Mouse (Mus musculus): Measurements from ENCODE around the gene Asphd1. TPM values are rescaled to one million over a fixed set of nuclear protein-coding genes. Genes with fewer than 3 reads are reported as not detected.
"Not testable (repeated sequence)": the region's sequence is repeated elsewhere in the genome, so short reads cannot be mapped to it uniquely, and the experiment has no call there.

Gene Asphd1
- total RNA-seq, 2 experiments from 2014 or later: 35.2 to 38.6 TPM

DNA sequence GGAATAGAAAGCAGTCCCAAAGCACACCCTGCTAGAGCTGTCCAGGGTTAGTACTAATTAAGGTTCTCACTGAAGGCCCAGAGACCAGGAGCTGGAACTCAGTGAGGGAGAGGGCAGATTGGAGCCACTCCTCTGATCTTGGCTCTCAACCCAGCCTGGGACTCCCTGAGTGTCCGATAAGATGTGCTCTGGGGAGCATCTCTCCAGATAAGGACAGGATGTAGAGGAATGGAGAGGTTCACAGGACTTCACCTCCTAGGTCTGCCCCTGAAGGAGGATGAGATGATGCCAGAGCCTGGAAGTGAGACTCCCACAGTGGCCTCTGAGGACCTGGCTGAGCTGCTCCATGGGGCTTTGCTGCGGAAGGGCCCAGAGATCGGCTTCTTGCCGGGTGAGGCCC, 2.4 kb upstream of the Asphd1 start:
- no peak for DNase-seq (ENCODE audit: low spot score in 2 of 2)

DNA sequence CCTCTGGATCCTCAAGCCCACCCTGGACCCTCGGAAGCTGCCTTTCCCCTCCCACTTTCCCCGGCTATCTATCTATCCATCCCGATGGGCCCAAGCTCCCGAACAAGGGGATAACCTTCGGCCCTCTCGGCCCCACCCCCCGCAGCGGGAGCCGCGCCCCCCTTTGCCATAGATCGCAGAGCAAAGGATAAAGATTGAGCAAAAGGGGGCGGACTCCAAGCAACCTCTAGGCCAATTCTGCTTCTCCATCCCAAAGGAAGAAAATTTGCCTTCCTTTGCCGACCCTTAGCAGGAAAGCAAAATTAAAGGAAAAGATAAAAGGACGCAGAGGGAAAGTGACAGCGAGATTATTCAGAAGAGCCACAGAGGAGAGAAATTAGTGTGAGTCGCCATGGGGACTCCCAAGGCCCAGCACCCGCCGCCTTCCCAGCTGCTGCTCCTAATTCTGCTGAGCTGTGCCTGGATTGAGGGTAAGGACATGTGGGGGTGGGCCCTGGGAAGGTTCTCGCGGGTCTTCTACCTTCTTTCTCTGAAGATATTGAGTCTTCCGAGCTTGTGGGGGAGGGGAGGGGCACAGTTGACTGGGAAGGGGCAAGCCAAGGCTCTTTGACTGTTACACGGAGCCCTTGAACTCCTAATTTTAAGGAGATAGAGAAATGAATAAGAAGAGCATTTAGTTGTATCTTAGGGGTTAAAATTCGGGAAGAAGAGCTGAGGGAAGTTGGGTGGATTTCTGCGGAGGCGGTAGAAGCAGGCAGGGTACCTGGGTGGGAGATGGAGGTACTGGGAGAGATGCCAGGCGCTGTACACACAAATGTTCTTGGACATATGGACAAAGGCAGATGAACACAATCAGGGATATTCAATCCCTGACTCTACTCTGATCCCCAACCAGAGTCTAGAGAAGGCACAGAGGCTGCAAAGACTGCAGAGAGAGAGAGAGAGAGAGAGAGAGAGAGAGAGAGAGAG, 1.5 kb upstream of the Asphd1 start:
- DNase-seq (ENCODE audit: low spot score in 2 of 2): no peak

DNA sequence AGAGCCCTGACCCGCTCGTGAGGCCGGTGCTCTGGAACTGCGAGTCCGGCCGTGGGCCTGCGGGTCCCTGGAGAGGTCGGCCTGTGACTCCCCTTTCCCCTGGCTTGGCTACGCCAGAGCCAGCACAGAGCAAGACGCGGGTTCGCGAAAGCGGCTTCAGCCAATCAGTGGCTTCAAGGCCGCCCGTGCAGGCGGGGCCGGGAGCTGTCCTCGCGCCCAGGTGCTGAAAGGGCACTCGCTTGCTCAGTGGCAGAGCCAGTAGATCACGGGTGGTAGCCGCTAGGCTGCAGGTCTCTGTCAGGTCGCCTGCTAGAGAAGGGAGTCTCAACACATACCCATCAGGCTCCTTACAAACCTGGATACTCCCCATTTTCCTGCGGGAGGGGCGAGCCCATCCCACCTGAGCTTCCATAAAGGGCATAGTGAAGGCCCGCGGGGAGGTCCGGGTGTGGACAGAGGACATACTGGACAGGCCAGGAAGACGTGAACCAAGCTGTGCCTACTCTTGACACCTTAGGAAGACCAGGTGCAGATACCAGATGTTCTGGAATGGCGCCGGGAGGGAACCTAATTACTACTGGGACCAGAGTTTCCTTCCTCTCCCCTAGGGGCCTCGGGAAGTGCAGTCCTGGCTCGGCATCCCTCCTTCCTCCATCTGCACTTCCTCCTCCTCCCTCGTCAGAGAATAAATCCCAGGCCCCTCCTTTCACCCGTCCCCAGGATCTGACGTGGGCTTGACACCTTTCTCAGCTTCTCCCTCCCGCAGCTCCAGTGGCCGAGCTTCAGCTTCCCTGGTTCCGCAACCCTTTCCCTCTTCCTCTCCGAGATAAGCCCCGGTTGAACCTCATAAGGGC, 638 bp upstream of the Asphd1 start, which contains the start of gene Sez6l2:
Gene Sez6l2, plus strand, starts transcription at position 771 of the 854 bp plus-strand sequence.
- peak; percentile 80 to 83 for DNase-seq (ENCODE audit: low spot score in 2 of 2)

DNA sequence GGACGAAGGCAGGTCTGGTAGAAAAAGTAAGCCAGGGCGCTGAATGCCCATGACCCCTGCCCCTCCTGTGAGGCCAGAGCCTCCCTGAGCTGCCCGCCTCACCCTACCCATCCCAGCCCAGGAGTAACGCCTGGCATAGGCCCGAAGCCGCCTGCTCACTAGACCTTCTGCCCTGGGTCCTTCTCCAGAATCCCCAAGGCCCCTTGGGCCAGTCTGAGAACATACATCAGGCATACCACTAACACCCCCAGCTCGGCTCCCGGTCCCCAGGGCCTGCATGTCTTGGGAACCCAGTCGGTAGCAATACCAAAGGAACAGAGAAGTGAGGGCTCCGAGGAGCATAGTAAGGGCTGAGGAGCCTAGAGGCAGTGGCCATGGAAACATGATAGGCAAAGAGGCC, 756 bp downstream of the Asphd1 start:
- no peak for DNase-seq (ENCODE audit: low spot score in 2 of 2)

GRCm38 (mm10) chr7:126946530-126946929, 2.9 kb downstream of the Asphd1 start:
- DNase-seq (ENCODE audit: low spot score in 2 of 2): no peak

- no peak for DNase-seq (ENCODE audit: low spot score in 2 of 2)
Measured at GRCm38 (mm10) chr7:126941801-126942200, 7.6 kb downstream of the Asphd1 start.

GRCm38 (mm10) chr7:126941171-126941570, 8.2 kb downstream of the Asphd1 start:
- DNase-seq (ENCODE audit: low spot score in 2 of 2): no peak

- DNase-seq (ENCODE audit: low spot score in 2 of 2): no peak
Measured at GRCm38 (mm10) chr7:126932652-126933051, 16.7 kb downstream of the Asphd1 start.

GRCm38 (mm10) chr7:126929046-126929445, 20.3 kb downstream of the Asphd1 start:
- DNase-seq (ENCODE audit: low spot score in 2 of 2): no peak

DNA sequence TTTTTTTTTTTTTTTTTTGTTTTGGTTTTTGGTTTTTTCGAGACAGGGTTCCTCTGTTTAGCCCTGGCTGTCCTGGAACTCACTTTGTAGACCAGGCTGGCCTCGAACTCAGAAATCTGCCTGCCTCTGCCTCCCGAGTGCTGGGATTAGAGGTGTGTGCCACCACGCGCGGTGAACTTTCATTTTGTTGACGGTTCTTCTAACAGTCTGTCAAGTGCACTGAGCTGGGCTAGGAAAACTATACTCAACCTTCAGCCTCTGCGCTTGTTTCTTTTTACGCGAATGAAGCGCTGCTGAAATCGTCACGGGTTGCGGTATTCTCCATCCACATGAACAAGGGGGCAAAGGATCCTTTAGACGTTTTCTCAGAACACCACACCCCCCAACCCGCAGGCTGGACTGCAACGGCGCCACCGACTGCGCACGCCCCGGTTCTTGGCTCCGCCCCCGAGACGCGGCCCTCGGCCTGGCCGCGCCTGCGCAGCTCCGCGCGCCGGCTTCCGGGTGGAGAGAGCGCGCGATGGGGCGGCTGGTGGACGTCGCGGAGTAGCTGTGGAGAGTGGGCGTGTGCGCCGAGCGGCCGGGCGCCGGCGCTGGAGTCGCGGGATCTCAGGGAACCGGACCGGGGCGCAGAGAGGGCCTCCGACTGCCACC, 20.9 kb downstream of the Asphd1 start, which contains the start of gene Kctd13:
Gene Kctd13, plus strand, starts transcription at position 496 of the 654 bp plus-strand sequence.
- DNase-seq (ENCODE audit: low spot score in 2 of 2): peak; percentile 88 to 91

- no peak for DNase-seq (ENCODE audit: low spot score in 2 of 2)
Measured at GRCm38 (mm10) chr7:126926299-126926698, 23.1 kb downstream of the Asphd1 start.

GRCm38 (mm10) chr7:126923999-126924398, 25.4 kb downstream of the Asphd1 start:
- DNase-seq (ENCODE audit: low spot score in 2 of 2): no peak

GRCm38 (mm10) chr7:126922624-126923060, 26.7 kb downstream of the Asphd1 start, which contains the start of gene Tmem219:
Gene Tmem219, minus strand, starts transcription at chr7:126922917.
- DNase-seq (ENCODE audit: low spot score in 2 of 2): peak in 1 of 2 experiments; percentile 27

DNA sequence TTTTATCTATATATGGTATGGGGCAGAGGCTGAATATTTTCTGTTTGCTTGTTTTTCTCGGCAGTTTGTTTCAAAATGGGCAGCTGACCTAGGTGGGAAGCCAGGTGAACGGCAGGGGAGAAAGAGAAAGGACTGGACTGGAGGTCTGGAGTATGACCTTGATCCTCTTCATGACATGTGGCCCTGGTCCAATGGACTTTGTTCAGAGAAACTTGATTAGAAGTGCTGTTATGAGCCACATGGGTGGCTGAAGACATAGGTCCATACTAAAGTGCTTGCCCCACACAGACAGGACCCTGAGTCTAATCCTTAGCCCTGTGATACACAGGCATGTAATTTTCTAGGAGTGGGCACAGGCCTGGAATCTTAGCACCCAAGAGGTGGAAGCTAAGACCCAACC, 27.8 kb downstream of the Asphd1 start:
- DNase-seq (ENCODE audit: low spot score in 2 of 2): no peak

DNA sequence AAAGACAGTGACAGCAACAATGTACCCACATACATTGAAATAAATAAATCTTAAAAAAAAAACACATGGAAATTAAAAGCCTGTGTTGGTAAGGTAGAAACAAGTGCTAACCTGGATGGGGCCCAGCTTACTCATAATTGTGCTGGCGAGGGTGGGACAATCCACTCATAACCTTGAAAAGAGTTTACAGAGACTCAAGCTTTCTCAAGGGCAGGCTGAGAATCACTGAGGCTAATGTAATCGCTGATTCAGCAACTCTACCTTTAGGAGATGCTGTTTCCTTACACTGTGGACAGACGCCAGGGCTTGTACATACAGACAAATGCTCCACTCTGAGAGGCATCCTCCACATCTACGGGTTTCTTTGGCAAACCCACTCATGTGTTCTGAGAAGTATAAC, 29.4 kb downstream of the Asphd1 start:
- no peak for DNase-seq (ENCODE audit: low spot score in 2 of 2)

DNA sequence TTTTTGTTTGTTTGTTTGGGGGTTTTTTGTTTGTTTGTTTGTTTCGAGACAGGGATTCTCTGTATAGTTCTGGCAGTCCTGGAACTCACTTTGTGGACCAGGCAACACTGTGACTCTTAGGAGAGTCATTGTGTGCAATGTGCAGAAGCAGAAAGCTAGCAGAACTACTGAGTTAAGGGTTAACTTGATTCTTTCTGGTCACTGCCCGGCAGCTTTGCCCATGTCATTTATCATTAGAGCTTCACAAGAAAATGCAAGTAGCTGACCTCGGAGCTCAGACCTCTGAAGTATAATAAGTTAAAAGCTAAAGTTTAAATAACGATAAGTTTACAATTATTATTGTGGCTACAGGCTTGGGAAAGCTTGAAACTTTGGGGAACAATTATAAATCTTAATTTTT, 31.0 kb downstream of the Asphd1 start:
- DNase-seq (ENCODE audit: low spot score in 2 of 2): not testable (repeated sequence)

DNA sequence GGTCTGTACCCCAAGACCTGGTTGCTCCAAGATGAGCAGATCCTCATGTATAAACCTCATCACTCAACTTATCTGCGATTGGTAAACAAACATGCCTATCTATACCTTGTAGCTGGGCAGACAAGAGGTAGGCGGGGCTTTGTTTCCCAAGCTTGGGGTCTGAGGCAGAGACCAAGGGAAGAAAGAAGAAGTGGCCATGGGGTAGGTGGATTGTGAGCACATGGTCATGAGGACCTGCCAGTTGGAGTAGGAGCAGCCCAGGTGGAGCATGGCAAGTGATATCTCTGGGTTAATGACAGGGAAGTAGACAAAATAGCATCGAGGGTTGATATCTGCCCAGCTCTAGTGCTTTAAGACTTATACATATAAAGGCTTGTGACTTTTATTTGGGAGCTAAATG, 34.5 kb downstream of the Asphd1 start:
- DNase-seq (ENCODE audit: low spot score in 2 of 2): no peak

GRCm38 (mm10) chr7:126905590-126905989, 43.8 kb downstream of the Asphd1 start:
- no peak for DNase-seq (ENCODE audit: low spot score in 2 of 2)

GRCm38 (mm10) chr7:126899781-126900180, 49.6 kb downstream of the Asphd1 start:
- not testable (repeated sequence) for DNase-seq (ENCODE audit: low spot score in 2 of 2)

DNA sequence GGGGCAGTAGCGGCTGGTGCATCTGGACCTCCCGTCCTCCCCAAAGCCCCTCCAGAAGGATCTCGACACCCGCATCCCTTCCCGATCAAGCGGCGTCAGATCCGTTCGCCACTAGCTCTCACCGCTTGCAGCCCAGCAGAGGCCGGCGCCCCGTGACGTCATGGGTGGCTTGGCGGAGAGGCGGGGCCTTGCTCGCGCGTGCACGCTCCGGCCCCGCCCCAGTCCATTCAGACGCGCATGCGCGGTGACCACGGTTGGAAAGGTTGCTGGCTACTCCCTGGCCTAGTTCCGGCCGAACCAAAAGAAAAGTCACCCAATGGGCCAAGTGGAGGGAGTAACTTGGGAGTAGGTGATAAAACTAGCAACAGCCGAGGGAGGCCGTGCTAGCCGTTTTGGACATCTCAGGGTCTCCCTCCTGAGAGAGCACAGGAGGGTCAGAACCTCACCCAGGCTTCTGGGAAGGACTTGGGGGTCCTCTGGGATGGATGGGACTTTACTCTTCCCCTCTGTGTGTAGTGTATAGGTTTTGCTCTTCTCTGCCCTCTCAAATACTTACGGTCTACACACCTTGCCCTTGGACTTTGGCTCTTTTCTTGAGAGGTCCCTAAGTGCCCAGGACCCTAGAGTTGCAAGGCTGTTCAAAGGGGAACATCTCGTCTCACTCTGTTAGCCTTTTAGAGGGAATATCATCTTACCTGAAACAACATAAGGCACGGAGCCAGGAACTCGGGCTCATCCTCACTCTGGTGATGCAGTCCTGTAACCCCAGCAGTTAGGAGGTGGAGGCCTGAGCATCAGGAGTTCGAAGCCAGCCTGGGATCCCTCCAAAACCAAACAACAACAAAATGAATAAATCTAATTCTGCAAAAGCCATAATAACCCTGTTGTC, 51.0 kb downstream of the Asphd1 start:
- peak; percentile 93 to 95 for DNase-seq (ENCODE audit: low spot score in 2 of 2)
